Mouse (Mus musculus): ENCODE data around the gene Ehd1. TPM values are rescaled to one million over a fixed set of nuclear protein-coding genes. Genes with fewer than 3 reads are reported as not detected.
A peak's percentile ranks its signal among the peaks of the same experiment; 100 is the strongest.

Ehd1 gene
- total RNA-seq, 2 experiments from 2014 or later, result 101 to 107 TPM

- DNase-seq, result peak in 1 of 2 experiments; percentile 12
Observed at GRCm38 (mm10) chr19:6333761-6334595, 57.5 kb downstream of the Ehd1 start.

- peak; percentile 95 to 98 for DNase-seq
Observed at GRCm38 (mm10) chr19:6334673-6335457, 58.3 kb downstream of the Ehd1 start, which contains the start of gene Men1. Gene Men1, plus strand, starts transcription at chr19:6334979.

- DNase-seq, result peak in 1 of 2 experiments; percentile 28
Observed at GRCm38 (mm10) chr19:6335458-6335827, 58.9 kb downstream of the Ehd1 start.

GRCm38 (mm10) chr19:6336920-6337319 lies 60.4 kb downstream of the Ehd1 start:
- DNase-seq, result no peak

GRCm38 (mm10) chr19:6338171-6338570 lies 61.6 kb downstream of the Ehd1 start:
- DNase-seq, result no peak

GRCm38 (mm10) chr19:6338716-6339115 lies 62.2 kb downstream of the Ehd1 start:
- no peak for DNase-seq

- DNase-seq, result no peak
Observed at GRCm38 (mm10) chr19:6339191-6339590, 62.7 kb downstream of the Ehd1 start.

- DNase-seq, result peak; percentile 73 to 82
Observed at GRCm38 (mm10) chr19:6339890-6340504, 63.5 kb downstream of the Ehd1 start.

GRCm38 (mm10) chr19:6340524-6341452 lies 64.3 kb downstream of the Ehd1 start, which contains the start of gene Map4k2:
Gene Map4k2, plus strand, starts transcription at chr19:6341135.
- DNase-seq, result peak; percentile 89 to 92

GRCm38 (mm10) chr19:6341453-6342077 lies 65.0 kb downstream of the Ehd1 start:
- DNase-seq, result no peak

GRCm38 (mm10) chr19:6342276-6342933 lies 65.9 kb downstream of the Ehd1 start:
- DNase-seq, result peak in 1 of 2 experiments; percentile 65

GRCm38 (mm10) chr19:6343066-6343925 lies 66.8 kb downstream of the Ehd1 start:
- no peak for DNase-seq

- DNase-seq, result no peak
Observed at GRCm38 (mm10) chr19:6343996-6344395, 67.5 kb downstream of the Ehd1 start.

- no peak for DNase-seq
Observed at GRCm38 (mm10) chr19:6346023-6346422, 69.5 kb downstream of the Ehd1 start.

- no peak for DNase-seq
Observed at GRCm38 (mm10) chr19:6346661-6347060, 70.1 kb downstream of the Ehd1 start.

GRCm38 (mm10) chr19:6347615-6348014 lies 71.1 kb downstream of the Ehd1 start:
- DNase-seq, result no peak

GRCm38 (mm10) chr19:6348717-6349116 lies 72.2 kb downstream of the Ehd1 start:
- DNase-seq, result no peak

GRCm38 (mm10) chr19:6349215-6349983 lies 72.9 kb downstream of the Ehd1 start:
- DNase-seq, result peak; percentile 53 to 70

Measured in heart, adult 18-20 months (tissue).